Mouse (Mus musculus) left cerebral cortex, adult 18-20 months (tissue): Measurements from ENCODE around the gene Gm37240. TPM values are rescaled to one million over a fixed set of nuclear protein-coding genes. Genes with fewer than 3 reads are reported as not detected.

Experiments
- DNase-seq, 2 experiments: peaks; one replicate each; pipeline ENCODE4 v3.0.0; 2021 to 2022; ENCODE audit warnings: low spot score in 2 of 2, mixed read lengths in 1 of 2
- total RNA-seq, 2 experiments: library from RNA; stranded (reverse); gene quantifications; 2 replicates each; pipeline ENCODE4 v1.2.3; 2021

The Gm37240 gene
- total RNA-seq, 2 experiments from 2014 or later: 2.3 TPM; not detected in 1

DNA sequence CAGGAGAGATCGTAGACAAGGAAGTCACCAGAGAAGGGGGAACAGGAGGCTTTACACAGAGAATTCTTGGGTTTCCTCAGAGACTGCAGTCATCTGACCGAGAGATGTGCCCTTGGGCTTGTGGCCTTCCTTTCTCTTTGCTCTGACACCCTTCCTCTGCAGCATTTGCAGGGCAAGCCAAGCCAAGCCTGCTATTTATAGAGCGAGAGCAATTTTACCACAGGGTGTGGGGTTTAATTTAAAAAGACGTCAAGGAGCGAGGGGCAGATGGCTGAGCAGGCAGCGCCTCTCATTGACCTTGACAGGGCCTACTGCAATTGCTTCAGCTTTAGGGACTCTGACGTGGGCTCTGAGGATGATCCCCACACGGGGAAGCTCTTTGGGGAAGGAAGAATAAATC, 368.6 kb downstream of the Gm37240 start:
- no peak for DNase-seq

DNA sequence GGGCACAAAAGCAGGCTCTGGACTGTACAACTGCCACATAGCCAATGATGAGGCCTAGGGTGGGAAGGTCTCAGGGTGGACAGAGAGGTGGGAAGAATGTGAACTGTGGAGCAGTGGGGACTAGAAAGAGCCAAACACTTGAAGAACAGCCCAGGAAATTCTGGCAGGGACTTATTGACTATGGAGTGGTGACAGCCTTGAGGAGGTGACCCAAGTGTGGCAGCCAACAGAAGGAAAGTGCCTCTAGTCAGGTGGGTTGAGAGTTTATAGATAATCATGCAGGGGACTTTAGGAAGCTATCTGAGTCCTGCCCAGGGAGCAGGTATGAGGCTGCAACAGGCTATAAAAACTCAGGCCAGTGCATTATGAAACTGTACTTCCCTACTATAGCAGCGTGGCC, 369.2 kb downstream of the Gm37240 start:
- DNase-seq: no peak

GRCm38 (mm10) chr3:85516739-85517396, 370.4 kb downstream of the Gm37240 start:
- DNase-seq: no peak

DNA sequence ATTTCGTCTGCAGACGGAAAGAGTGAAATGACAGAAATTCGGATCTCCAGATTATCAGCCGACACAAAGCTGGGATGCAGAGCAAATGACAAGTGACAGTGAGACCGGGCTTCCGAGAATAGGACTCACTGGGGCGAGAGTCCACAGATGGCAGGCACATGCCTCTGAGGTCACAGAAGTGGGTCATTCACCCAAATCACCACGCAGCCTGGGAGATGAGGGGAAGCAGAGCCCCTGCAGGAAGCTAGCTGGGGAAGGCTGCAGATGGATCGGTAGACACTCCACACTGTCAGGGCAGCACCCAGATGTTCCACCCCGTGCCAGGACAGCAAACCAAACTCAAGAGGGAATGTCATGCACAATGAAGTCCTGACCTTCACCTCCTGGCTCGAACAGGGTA, 372.6 kb downstream of the Gm37240 start:
- DNase-seq: no peak

GRCm38 (mm10) chr3:85508717-85509279, 378.5 kb downstream of the Gm37240 start:
- DNase-seq: no peak

GRCm38 (mm10) chr3:85500096-85500495, 387.2 kb downstream of the Gm37240 start:
- DNase-seq: no peak

- no peak for DNase-seq
These were observed 391.2 kb downstream of the Gm37240 start for GRCm38 (mm10) chr3:85496146-85496545.

- DNase-seq: no peak
These were observed 393.5 kb downstream of the Gm37240 start for GRCm38 (mm10) chr3:85493796-85494195.

- DNase-seq: no peak
These were observed 397.1 kb downstream of the Gm37240 start for GRCm38 (mm10) chr3:85490204-85490603.

DNA sequence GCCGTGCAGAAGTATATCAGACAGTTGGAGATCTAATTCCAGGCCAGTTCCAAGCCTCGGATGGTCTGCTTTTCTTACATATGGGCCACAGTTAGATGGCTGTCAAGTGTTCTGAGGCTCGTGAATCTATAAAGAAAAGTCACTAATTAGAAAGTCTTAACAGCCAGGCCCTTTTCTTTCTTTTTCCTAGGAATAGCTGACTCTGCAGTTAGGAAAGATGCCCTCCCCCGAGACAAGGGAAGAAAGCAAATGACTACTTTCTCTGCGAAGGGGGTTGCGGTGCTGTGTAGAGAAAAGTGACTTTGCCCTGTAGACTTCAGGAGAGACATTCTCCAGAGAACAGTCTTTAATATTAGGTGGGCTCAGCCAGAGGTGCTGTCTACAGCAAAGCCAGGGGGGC, 399.9 kb downstream of the Gm37240 start:
- no peak for DNase-seq

DNA sequence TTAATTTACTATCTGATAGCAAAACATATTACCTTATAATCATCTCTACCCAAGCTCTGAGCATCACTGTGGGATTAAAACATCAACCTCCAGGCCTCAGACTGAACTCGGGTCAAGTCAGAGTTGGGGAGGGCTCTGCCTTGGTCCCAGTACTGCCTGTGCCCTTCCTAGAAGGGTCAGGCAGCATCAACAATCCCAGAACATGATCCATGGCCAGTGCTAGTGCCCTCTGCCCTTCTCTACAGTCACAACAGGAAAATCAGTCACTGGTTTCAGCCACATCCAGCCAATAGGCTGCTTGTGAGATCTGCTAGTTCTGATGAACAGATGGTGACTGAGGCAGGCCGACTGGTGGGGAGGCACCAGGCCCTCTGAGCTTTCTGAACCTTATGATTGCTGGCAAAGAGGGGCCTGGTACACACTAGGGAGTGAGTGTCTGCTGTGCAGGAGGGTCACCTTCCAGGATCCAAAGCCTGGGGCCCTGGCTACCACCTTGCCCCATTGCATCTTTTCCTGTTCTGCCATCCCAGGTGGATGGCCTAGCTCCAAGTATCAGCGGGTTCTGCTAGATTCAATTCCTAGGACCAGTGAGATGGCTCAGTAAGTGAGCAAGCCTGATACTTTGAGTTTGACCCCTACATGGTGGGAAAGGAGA, 401.7 kb downstream of the Gm37240 start:
- no peak for DNase-seq

- no peak for DNase-seq
These were observed 404.7 kb downstream of the Gm37240 start for GRCm38 (mm10) chr3:85482636-85483035.

DNA sequence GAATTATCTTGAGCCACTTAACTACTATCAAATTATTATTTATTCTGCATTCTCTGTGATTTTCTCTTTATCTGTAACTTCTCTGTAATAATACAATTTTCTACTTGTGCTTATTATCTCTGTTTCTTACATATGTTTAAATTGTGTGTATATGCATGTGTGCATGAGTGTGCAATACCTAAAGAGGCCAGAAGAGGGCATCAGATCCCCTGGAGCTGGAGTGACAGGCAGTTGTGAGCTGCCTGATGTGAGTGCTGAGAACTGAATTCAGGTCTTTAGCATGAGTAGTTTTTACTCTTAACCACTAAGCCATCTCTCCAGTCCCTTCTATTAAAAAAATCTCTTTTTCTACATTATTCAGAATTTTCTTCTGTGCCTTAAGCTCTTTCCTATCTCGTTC, 406.7 kb downstream of the Gm37240 start:
- no peak for DNase-seq

- no peak for DNase-seq
These were observed 408.6 kb downstream of the Gm37240 start for GRCm38 (mm10) chr3:85478731-85479130.

GRCm38 (mm10) chr3:85469711-85470110, 417.6 kb downstream of the Gm37240 start:
- DNase-seq: no peak

- DNase-seq: no peak
These were observed 418.3 kb downstream of the Gm37240 start for GRCm38 (mm10) chr3:85468995-85469394.

DNA sequence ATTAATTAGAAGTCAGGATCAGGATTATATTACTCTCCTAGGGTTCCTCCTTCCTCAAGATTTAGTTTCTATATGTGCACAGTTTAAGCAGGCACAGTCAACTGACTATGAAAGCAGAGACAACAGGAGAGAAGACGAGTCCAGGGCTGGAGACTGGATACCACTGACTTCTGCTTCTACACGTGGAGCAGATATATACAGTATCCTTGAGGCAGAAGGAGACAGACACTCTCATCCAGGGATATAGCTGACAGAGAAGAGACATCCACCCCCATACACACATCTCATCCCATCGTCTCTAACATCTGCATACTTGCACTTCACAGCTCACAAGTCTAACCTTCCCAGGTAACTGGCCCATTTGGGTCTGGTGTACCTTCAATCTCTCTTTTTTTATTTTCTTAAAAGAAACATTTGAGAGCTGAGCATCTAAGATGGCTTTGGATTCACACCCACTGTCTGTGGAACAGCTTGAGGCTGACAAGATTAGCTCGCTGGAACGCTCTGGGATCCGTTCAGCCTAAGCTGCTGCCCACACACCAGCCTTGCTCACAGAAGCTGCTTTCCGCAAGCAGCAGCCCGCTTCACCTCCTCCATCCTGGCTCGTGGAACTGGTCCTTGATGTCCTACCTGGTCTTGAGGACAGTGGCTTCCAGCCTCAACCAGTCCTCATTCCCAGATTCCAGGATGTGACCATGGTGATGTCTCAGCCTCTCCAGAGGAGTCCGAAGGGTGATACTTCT, 421.9 kb downstream of the Gm37240 start:
- DNase-seq: peak; percentile 78 to 89

GRCm38 (mm10) chr3:85460021-85460420, 427.3 kb downstream of the Gm37240 start:
- no peak for DNase-seq

GRCm38 (mm10) chr3:85456983-85457382, 430.3 kb downstream of the Gm37240 start:
- no peak for DNase-seq

DNA sequence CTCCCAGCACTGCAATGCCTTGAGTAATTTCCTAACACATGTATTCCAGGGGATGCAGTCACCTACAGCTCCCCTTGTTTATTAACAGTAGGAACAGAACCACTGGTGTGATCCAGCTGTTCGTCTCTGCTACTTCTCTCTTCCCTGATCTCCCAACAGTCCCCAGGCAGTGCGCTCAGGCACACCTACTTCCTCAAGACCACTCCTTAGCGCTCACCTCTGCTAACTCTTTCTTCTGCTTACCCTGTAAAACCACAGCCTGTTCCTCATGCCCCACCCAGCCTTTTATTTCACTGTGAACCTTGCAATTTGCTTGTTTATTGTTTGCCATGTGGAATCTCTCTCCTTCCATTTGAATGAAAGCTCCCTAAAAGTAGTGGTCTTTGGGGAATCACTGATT, 431.9 kb downstream of the Gm37240 start:
- no peak for DNase-seq

- DNase-seq: no peak
These were observed 433.3 kb downstream of the Gm37240 start for GRCm38 (mm10) chr3:85454001-85454400.

GRCm38 (mm10) chr3:85449461-85449860, 437.9 kb downstream of the Gm37240 start:
- no peak for DNase-seq
